Mouse (Mus musculus) 3T3-L1 (cell line): ENCODE results near the gene Gm17268.

Experiments used
- DNase-seq: peaks from one replicate; pipeline ENCODE4 v3.0.0-alpha.2; 2015; ENCODE audit warnings: low read depth, low spot score

The Gm17268 gene

GRCm38 (mm10) chr11:82032136-82032535 lies 6.2 kb downstream of the Gm17268 start:
- peak; percentile 61 for DNase-seq

- DNase-seq: no peak
These were observed 8.2 kb downstream of the Gm17268 start for GRCm38 (mm10) chr11:82030171-82030570.

- DNase-seq: peak; percentile 55
These were observed 14.6 kb downstream of the Gm17268 start for GRCm38 (mm10) chr11:82023769-82024168.

GRCm38 (mm10) chr11:82022504-82023056 lies 15.8 kb downstream of the Gm17268 start:
- no peak for DNase-seq

- no peak for DNase-seq
These were observed 17.0 kb downstream of the Gm17268 start for GRCm38 (mm10) chr11:82021406-82021805.

- no peak for DNase-seq
These were observed 18.6 kb downstream of the Gm17268 start for GRCm38 (mm10) chr11:82019793-82020192.

GRCm38 (mm10) chr11:82019389-82019788 lies 19.0 kb downstream of the Gm17268 start:
- DNase-seq: peak; percentile 80

- DNase-seq: no peak
These were observed 22.1 kb downstream of the Gm17268 start for GRCm38 (mm10) chr11:82016181-82016780.

GRCm38 (mm10) chr11:82015066-82015465 lies 23.3 kb downstream of the Gm17268 start:
- peak; percentile 82 for DNase-seq

GRCm38 (mm10) chr11:82013756-82014155 lies 24.6 kb downstream of the Gm17268 start:
- peak; percentile 81 for DNase-seq

- DNase-seq: peak; percentile 97
These were observed 26.8 kb downstream of the Gm17268 start for GRCm38 (mm10) chr11:82011411-82012193.

- no peak for DNase-seq
These were observed 28.2 kb downstream of the Gm17268 start for GRCm38 (mm10) chr11:82010115-82010514.

GRCm38 (mm10) chr11:82006796-82007423 lies 31.5 kb downstream of the Gm17268 start:
- DNase-seq: peak; percentile 87

GRCm38 (mm10) chr11:82004810-82005209 lies 33.6 kb downstream of the Gm17268 start:
- no peak for DNase-seq

GRCm38 (mm10) chr11:82000581-82000980 lies 37.8 kb downstream of the Gm17268 start:
- no peak for DNase-seq

- DNase-seq: no peak
These were observed 38.9 kb downstream of the Gm17268 start for GRCm38 (mm10) chr11:81999469-81999868.

- DNase-seq: peak; percentile 64
These were observed 39.7 kb downstream of the Gm17268 start for GRCm38 (mm10) chr11:81998646-81999045.

GRCm38 (mm10) chr11:81997085-81997484 lies 41.3 kb downstream of the Gm17268 start:
- DNase-seq: peak; percentile 17

GRCm38 (mm10) chr11:81996172-81996841 lies 42.1 kb downstream of the Gm17268 start:
- peak; percentile 89 for DNase-seq

- DNase-seq: peak; percentile 77
These were observed 55.2 kb downstream of the Gm17268 start for GRCm38 (mm10) chr11:81983146-81983545.

GRCm38 (mm10) chr11:81982191-81982590 lies 56.2 kb downstream of the Gm17268 start:
- no peak for DNase-seq
